Mouse (Mus musculus) 3T3-L1 (cell line): Measurements from ENCODE around the gene Pkhd1.

Experiments used
- DNase-seq: peaks from one replicate; pipeline ENCODE4 v3.0.0-alpha.2; 2015; ENCODE audit warnings: low read depth, low spot score

Pkhd1 gene

DNA sequence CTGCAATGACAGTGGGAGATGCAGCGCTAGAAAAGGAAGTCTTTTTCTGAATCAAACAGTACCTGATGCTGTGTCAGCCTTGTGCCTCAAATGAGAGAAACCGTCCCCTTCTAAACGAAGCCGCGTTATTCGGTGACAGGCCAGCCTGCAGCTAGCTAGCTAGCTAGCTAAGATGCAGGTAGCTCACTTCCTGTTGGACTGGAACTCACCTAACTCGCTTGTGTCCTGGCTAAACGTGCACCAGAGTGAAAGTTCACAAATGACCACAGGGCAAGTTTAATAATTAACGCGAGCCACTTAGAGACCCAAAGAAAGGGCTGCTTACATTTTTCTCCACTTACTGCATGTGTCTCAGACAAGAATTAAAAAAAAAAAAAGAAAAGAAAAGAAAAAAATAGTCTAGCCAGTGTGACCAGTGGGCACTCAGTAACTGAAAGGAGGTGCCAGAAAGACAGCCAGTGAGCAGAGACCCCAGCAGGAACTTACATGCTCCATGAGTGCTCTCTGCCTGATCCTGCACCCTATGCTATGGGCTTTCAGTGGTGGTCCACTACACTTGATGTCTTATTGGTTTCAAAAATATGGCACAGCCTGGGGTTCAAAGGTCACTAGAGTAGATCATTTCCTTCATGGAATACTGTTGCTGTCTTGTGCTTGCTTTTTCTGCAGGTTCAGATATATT is at the start of gene Pkhd1:
TSS of gene Pkhd1 (minus strand) at position 216 of the 682 bp plus-strand sequence.
- no peak for DNase-seq

DNA sequence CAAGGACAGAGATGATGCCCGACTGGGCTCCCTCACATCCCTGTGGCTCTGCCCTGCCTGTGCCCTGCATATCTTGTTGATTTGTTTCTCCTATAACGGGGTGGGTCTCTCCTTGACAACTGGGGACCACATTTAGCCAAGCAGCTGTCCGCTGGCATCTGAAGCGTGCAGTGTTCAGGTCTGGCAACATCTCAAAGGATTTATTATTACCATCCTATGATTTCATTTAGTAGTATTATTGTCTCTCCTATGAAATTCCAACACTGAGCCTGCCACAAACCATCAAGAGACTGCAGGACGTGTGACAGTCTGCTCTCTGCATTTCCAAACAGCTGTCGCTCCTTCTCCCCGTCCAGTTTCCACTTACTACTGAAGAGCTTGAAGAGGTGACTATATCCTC is 49.7 kb upstream of the Pkhd1 start:
- DNase-seq: no peak

DNA sequence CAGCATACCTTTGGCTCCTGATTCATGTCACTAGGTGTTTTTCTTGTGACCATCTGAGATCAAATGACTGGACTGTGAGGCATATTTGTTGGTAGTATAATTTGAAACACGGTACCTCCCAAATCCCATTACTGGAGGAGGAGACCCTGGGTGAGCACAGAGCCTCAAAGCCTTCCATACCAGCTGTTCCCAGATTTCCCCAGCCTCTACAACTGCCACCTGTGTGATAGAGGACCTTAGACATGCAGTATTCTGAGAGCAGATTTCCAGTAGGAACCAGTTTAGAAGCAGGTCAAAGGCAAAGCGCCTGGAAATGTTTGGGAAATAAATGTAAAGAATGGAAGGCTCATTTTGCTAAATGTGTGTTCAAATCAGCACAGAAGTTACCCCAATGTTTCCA is 48.4 kb upstream of the Pkhd1 start:
- no peak for DNase-seq

DNA sequence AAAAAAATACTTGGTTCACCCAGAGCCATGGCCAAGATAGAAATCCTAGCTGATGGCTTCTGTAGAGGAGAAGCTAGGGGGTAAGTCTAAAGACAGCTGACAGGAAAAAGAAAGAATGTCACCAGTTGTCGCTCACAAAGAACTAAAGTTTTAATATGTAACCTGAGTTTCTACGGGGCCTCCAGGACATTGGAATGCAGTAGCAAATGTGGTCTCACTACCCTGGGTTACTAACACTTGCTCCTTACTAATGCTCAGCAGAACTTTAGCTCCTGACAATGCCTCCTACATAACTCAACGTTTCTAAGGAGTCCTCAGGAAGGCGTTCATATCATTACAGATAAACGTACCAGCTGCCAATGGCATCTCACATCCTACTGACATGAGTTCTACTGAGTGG is 37.2 kb upstream of the Pkhd1 start:
- no peak for DNase-seq

DNA sequence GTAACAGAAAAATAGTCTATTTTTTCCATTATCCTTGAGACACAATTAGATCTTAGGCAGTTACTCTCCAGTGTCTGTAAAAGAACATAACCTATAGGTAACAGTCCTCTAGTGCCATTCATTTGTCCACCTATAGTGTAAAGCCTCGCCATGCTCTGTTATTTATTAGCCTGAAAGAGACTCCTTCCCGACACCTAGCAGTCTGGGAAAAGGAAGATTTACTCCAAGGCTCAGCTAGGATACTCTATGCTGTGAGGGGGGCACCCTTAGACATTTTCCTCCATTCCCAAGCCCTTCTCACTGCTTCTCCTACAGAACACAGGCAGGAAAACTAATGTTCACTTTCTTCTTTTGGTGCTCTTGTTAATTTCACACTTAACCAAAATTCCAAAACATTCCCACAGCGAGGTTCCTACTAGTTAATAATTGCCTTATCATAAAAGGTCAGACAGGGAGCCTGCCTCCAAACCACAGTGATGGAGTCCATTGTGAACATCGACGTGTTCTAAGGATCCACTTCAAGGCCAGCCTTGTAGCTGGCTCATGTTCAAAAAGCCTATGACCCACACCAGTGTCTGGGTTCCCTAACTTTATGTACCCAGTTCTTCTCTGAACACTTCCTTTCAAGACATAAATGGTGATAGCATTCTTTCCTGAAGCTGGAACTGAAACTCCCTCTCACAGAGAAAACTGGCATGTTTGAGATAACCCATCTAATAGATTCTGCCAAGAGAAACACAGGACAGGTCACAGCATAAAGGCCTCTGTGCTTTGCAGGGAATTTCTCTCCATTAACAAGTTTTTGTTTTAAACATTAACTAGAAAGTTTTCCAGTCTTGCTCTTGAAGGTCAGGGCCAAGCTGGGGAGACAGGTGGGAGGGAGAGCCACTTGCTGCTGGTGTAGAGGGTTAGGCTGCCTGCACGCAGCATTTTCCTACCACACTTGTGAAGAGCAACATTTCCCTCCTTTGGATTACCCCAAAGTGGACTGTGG is 35.9 kb upstream of the Pkhd1 start:
- no peak for DNase-seq

DNA sequence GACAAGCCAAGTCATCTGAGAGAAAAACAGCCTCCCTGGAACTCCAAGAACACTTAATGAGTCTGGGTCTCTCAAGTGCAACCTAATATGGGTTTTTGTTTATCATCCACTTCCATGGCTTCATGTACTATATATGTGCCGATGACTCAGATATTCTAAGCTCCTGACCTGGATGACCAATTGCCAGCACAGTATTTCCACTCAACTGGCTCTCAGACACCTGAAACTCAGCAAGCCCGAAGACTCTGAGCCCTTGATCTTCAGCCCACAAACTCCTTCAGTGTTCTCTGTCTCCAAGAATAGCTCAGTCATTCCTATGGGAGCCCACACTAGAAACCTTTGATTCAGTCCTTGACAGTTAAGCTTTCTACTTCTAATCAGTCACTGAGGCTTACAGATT is 17.0 kb upstream of the Pkhd1 start:
- DNase-seq: no peak

DNA sequence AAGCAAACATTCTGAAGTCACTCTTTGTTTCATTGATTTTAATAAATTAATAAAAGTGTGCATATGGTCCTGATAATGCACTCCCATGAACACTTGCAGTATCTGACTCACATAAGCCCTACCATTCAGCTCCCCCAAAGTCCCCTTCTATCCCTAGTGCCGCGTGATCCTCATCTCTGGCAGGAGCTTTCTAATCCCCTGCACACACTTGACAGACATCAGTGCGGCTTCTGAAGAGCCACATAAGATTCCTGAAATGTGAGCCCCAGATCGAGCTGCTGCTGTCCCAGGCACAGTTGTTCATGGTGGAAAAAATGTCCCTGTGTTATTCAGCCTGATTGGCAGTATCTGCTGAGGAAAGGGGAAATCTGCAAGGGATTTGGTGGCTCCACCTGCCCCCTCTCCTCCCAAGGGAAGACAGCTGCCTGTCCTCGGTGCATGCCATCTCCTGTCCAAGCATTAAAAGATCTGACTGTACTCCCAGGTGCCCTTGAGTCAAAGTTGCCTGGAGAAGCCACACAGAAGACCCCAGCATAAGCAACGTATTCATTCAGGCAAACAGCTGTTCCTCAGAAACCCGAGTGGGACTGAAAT is 15.5 kb upstream of the Pkhd1 start:
- DNase-seq: no peak

DNA sequence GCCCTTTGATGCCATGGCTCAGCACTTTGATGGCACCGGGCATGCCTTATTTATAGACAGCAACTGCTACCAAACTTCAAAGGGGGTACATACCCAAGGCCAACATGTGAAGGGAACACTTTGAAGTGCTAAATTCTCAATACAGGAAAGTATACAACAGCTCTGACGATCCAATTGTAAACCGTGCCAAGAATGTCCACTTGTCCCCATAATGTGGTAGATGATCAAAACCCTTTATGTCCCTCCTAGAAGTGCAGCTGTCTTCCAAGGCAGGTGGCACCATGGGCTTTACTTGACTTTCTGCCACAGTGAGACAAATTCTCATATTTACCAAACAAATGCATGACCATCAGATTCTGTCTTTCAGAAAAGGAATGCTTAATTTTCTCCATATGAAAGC is 6.7 kb upstream of the Pkhd1 start:
- DNase-seq: peak; percentile 4

DNA sequence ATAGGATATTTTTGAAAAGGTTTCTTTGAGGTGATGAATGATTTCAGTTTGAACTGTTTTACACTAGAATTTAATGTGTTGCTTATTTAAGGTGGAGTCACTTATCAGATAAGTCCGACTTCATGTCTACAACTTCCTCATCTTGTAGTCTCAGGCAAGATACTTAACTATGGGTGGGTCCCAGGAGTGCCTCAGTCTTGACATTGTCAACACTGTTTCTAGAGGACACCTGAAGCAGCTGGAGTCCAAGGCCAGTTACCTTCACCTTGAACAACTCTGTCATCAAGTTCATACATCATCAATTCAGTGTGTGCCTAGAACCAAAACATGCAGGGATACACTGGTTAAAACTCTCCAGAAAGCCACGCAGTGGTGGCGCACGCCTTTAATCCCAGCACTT is 5.5 kb upstream of the Pkhd1 start:
- DNase-seq: no peak

DNA sequence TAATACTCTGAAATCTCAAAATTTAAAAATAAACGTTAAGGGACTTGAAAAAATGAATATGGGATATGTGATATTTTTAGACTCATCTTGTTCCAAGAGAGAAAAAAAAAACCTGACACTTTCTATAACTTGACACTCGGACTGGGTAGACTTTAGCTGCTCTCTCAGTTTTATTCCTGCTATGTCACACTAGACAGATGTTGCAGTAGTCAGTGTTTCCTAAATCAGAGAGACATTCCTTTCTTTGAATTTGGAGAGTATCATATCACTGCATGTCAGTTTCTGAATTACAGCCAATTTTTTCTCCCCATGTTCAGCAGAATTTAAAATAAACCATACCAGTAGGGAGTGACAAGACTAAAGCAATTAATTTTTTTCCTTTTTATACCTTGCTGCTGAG is 2.7 kb upstream of the Pkhd1 start:
- peak; percentile 26 for DNase-seq

DNA sequence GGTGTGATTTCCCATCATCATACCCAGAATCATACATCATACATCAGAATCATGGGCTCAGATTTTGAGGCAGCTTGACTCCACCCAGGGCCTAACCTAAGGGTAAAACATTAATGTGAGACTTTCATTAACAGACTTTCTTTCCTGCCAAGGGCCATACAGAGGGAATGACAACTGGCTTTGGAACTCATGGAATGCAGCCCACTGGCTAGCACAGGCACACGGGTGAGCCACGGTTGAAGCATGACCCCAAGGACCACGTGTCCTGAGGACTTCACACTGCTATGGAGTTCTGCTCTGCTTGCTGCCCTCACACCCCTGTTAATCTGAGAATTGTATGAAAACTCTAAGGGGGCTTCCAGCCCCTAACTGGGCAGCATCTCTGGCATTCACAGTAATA is 1.5 kb upstream of the Pkhd1 start:
- DNase-seq: peak; percentile 72

DNA sequence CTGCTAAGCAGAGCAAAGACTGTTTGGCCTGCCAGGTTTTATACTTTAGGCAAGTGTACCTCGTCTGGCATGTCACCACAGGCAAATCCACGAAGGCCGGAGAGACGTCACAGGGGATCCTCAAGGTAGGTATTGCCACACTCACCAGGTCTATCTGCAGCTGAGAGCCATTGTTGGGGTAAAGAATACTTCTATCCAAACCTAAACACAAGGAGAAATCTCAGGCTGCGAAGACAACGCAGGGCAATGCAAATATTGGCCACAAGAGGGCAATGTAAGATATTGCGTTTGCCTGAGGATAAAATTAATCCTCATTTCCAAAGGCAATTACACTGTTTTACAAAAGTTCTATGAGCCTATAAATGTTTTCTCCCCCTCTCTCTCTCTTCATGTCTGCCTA is 5.2 kb downstream of the Pkhd1 start:
- peak; percentile 69 for DNase-seq

DNA sequence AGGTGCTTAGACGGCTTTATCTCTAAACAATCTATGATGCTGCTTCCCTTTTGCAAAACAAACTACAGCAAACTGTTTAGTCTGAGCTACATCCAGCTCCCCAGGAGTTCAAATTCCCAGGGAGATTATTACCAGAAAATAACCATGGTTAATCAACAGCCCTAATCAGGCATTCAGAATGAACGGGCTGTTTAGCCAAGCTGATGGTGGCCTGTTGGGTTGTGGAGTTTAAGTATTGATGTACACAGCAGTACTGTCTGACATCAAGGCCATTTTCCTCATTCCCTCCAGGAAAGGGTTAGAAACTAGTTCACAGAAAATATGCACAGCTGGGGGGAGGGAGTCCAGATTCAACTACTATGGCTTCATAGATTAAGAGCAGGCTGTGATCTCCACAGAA is 12.4 kb downstream of the Pkhd1 start:
- no peak for DNase-seq

DNA sequence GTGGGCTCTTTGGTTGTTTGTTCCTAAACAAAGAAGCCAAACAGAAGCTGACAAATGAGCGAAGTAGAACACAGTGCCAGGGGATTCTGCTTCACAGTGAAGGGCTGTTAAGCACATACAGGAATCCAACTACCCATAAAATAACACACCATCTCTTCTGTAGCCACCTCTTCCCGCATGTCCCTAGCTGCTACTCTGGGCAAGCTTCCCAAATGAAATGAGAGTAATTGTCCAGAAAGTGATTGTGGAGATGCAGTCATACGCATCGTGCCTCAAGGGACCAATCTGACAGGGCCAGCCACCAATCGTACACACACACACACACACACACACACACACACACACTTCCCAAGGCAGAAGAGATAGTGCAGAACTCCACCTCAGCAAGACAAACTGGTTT is 27.4 kb downstream of the Pkhd1 start:
- no peak for DNase-seq

DNA sequence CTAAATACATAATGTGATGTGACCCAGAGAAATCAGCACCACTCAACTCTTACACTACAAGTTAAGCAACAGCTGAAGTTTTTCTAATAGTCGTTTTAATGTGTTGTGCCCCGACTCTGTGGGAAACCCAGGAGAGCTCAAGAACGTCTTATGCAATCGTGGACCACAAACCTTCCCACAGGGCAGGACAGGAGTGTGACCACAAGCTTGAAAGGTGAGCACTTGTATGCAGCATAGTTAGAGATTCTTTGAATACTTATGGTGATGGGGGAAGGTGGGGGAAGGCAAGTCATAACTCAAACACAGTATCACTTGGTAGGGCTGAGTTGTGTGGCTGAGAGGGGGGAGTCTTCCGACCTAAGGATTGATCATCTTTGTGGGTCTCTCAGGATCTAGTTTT is 46.4 kb downstream of the Pkhd1 start:
- DNase-seq: no peak

DNA sequence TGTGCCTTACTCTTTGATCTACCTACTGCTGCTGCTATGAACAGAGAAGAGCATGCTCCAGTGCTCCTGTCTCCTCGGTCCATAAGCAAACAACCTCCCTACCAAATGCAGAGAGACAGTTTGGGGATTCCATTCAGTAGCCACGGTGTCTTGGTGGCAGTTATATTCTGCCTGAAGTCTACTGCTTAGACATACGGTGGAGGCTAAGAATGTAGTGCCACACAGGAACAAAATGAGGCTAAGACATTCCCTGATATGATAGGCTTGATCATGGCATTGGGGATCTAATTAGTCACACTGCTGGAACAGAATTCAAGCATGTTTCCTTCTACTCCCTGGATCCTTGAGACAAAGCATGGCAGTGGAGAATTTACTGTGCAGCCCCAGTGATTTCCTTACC is 48.4 kb downstream of the Pkhd1 start:
- DNase-seq: no peak

DNA sequence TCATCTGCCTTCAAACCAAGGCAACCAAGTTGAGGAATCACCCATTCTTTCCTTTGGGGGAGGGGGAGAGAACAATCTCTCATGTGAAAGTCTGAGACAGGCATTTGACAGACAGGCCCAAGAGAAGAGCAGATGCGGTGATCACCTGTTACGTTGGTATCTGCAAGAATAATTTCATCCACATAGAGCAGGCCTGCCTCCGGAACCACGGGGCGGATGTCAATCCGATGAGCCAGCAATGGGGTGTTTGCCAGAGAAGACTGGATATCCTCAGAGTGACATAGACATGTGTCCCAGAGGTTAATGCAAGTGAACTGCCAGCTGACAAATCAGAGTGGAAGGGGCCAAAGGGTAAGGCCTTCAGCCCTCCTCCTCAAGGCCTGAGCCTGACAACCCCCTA is 59.4 kb downstream of the Pkhd1 start:
- DNase-seq: no peak

DNA sequence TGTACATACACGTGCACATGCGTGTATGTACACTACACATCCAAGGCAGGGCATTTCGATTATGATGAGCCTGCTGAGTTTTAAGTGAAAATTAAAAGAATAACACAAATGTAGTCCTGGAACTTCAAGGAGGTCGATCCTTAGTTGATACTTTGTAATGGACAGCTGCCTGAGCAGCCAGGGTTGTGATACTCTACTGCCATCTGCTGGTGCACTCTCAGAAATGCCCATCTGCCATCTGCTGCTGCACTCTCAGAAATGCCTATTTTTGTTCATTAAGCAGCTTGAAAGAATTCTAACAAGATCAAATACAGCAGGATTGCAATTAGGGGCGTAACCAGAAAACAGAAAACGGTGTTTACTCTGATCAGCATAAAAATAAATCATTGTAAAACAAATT is 63.5 kb downstream of the Pkhd1 start:
- peak; percentile 70 for DNase-seq

DNA sequence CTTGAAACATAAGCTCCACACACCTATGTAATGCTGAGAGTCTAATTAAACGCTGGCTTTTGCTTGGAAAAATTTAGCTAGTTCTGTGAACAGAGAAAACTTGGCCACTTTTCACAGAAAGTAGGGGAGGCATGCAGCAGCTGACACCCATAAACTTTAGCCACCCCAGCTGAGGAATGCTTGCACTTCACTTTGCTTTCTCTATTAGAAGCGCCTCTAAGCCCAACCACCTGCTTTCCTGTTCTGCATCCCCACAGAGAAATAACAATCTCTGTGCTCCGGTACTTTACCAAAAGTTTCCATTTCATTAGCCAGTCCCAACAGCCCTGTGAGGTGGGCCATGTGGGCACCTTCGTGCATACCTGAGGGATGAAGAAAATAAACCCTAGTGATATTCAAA is 66.5 kb downstream of the Pkhd1 start:
- no peak for DNase-seq

DNA sequence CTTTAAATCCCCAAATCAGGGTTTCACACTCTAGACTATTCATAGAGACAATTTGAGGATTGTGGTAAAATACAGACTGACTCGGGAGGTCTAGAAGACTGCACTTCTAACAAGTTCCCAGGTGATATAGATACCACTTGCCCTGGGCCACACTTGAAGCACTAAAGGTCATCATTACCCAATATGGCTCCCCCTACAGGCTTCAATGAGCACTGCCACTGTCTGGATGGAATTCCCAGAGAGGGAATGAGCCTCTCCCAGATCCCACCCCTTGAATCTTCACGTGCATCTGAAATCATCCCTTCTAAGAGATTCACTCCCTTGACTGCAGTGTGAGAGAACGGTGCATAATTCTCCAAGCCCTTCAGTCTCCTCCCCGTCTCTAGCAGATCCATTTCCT is 73.3 kb downstream of the Pkhd1 start:
- no peak for DNase-seq

DNA sequence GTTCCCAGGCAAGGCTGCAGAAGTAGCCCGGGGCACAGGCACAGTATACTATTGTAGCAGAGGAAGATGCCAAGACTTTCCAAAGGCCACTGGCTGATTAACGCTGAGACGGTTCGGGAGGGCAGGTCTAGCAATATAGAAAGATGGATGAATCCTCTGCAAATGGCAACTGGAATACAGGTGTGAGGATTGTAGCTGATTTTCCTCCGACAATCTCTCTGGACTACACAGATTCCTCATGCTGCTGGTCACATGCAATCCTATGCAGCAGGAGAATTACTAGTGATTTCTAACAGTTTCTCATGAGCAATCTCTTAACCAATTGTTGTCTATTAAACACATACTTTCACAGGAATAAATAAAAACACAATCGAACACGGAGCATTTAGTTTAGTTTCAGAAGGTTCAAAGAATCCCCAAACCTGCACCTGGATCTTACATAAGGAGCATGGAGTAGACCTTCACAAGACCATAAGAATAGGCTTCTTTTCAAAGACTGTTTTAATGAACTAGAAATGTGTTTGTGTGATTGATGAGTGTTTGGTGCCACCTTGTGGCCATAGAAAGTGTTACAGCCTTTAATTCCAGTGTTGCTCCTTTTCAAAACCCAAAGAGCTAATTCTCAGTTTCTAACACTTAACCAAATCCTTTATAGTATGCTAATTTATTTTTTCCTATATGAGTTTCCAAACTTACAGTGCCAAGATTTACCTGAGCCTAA is 104.3 kb downstream of the Pkhd1 start:
- peak; percentile 77 for DNase-seq

DNA sequence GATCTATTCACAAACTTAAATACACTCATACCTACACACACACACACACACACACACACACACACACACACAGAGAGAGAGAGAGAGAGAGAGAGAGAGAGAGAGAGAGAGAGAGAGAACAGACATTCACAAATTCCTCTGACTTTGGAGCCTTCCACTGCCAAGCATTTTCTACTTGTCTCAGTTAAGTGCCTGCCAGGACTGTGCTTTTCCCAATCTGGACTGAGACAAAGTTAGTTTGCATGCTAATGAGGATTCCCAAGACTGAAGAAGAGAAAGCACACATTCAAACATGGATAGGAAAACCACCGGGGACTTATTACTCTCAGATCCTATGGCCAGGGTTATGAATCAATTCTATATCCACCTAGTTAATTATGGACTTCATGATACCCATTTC is 118.9 kb downstream of the Pkhd1 start:
- no peak for DNase-seq
